Mouse (Mus musculus) adrenal gland (tissue): Measurements from ENCODE around the gene Mms19.

Experiments
- intact Hi-C: fragments of 180-260 bp; cut with DNase I; formaldehyde crosslinking; loops from one replicate; pipeline ENCODE4 v1.15.1; 2025

The Mms19 gene

DNA sequence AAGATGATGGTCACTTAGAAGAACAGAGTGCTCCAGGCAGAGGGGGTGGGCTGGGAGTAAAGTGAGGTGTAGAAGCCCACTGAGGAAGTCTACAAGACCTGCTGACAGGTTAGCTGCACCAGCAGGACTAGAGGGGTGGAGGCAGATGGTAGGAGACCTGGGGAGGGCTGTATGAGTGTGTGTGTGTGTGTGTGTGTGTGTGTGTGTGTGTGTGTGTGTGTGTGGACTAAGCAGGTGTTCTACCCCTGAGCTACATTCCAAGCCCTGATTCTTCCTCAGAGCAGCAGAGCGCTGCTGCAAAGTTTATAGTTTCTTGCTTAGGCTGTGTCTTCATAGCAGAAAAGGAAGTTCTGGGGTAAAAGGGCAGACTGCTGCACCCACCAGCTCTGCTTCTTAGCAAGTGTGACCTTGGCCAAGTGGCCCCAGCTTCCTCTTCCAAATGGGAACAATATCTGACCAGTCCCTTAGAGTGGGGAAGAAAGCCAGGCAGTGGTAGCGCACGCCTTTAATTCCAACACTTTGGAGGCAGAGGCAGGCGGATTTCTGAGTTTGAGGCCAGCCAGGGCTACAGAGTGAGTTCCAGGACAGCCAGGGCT lies 18.8 kb upstream of the Mms19 start:
- intact Hi-C loops = no loop called here

DNA sequence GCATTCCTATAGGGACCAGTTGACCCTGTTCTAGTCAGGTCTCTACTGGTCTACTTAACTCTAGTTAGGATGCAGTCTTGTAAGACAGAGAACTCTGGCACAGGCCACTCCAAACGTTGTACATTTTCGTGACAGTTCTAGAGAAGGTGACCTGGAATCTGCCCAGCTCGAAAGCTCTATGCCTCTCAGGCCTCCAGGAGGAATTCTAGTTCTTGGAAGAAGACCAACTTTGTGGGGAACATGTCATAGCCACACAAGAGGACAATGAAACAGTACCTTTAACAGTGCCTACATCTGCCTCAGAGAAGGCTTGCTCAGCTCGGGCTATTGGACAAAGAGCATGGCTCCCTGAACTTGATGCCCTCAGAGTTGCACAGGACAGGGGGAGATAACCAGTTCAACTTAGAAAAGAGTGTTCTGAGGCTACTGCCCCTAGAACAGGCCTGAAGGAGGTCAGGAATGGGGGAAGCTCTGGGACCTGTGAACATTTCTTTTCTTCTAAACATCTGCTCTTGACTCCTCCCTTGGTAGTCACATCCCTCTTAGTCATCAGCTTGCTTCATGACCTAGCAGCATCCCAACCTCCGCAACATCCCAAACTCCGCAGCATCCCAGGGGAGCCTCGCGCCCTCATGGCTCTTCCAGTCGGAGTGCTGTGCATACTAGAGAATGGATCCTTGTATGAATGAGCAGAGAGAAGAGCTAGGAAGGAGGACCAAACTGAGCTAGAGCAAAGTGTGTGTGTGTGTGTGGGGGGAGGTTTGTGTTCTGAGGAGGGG lies 18.0 kb upstream of the Mms19 start:
- intact Hi-C loops = no loop called here

DNA sequence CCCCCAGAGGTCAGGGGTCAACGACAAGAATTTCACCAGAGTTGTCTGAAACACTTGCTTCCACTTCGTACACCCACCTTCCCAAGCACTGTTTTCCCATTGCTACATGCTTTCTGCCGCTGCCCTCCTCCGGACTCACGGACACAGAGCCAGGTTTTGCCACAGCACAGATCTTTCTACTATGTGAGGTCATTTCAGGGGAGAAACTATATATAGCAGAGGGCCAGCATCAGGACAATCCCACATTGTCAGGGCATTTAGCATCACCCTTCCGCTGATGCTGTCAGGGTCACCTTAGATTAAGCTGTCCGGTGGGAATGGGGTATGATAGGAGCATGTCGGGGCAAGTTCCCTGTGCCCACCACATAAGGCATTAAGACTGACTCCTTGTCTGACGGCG lies 16.1 kb upstream of the Mms19 start:
- intact Hi-C loops = no loop called here

DNA sequence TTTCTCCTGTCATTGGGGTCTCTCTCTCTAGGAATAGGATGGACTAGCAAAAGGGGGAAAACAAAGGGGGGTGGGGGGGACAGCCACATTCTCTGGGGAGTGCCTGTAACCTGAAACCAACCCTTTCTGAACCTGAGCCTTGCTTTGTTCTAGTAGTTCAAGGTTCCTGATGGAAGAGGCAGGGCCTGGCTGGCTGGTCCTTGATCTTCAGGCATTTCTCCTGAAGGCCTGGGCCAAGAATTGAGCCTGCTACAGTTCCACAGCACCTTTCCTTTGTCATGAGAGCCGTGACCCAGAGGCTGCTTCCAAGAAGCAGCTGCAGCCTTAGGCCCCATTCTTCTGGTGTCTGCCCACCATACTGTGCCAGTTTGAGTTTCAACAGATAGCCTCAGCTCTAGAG lies 14.5 kb upstream of the Mms19 start:
- intact Hi-C loops = no loop called here

DNA sequence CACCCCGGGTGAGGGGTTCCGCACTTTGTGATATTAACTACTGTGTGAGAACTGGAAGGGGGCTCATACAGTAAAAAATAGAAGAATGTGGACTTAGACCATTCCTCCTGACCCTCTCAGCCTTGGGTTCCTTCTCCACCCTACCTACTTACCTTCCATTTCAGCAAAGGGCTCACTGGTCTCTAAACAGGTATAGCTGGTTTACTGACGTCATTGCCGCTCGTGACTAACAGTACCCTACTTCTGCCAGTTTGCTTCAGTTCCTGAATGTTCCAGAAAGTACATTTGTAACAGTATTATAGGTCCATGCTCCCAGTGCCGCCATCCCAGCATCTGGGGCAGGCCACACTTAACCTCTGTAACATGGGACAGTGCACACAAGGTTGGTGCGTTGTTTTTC lies 13.1 kb upstream of the Mms19 start:
- intact Hi-C loops = no loop called here

DNA sequence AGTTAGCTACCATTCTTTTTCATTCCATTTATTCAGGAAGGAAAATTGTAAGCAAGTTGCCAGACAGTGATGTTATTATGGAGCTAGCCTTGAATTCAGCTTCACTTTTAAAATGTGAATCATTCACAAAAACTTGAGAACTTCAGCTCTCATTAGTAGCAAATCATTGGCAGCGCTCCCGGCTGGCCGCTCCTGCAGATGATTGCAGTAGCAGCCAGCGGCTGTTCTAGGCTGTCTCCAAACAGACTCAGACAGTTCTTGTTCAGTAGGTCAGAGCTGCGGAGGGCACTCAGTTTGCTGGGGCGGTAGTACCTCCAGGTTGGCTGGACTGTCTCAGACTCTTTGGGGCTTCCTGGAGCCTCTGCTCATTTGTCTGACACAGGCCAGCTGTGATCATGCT lies 12.5 kb upstream of the Mms19 start:
- intact Hi-C loops = no loop called here

DNA sequence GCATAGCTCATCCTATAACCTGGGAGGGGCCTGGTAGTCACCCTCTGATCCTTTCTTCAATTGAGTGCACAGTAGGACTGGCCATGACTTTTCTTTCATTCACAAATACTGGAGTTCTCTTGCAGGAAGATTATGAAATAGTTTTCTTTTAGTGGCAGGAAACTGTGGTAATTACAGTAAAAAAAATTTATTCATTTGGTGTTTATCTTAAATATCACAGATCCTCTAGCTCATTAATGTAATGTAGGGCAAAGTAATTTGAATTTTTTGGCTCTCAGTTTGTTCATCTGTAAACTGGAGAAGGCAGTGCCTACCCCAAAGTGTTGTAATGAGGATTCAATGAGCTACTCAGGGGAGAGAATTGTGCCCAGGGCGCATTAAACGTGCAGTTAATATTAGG lies 12.0 kb upstream of the Mms19 start:
- intact Hi-C loops = no loop called here

DNA sequence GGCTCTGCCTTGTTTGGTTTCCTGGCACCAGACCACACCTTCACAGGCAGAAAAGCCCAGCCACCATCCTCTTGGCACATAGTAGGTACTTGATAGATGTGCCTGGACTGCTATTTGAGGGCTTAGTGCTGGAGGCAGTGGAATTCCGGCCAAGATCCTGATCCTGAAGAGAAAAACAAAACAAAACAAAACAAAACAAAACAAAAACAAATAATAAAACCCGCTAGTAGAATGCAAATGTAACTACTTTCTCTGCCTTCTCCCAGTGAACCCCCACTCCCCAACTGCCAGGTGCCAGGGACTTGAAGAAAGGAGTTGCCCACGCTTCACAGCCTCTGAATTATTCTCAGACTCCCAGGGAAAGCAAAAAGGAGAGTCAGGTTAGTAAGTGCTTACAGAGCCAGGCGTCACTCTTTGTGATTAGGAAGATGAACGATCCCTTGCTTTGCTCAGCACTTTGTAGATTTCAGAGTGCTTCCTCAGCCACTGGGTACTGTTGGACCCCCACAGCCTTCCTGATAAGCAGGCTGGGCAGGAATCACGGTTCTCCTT lies 11.0 kb upstream of the Mms19 start:
- intact Hi-C loops = no loop called here

DNA sequence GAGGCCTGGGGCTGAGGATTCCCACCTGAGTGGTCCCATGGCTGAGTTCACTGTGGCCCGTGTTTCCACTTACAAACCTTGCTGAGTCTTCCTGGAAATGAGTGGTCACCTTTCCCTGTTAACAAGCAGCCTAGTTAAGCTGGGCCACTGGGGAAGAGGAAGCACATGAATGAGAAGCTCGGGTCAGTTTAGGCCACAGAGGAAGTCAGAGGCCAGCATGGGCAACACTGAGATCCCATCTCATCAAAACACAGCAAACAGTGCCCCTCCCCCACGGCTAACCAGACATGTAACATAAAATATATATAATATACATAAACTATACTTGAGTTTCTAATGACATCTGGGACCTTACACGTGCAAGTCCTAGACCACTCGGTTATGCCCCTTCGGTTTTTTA lies 8.9 kb upstream of the Mms19 start:
- intact Hi-C loops = no loop called here

DNA sequence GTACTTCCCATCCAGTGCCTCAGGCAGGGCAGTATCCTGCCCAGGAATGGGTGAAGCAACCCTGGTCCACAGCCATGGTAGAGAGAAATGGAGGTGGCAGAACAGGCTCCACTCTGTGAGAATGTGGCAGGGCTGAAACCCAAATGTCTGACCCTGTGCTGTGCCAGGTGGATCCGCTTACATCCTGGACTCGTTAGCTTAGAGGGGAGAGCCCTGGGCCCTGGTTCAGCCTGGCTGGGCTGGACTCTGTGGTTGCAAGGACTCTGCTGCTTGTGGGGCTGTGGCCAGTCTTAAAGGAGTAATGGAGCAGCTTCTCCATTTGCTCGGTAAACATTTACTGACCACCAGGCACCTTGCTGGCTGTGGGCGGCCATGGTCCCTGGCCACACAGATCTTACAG lies 6.2 kb upstream of the Mms19 start:
- intact Hi-C loops = no loop called here

DNA sequence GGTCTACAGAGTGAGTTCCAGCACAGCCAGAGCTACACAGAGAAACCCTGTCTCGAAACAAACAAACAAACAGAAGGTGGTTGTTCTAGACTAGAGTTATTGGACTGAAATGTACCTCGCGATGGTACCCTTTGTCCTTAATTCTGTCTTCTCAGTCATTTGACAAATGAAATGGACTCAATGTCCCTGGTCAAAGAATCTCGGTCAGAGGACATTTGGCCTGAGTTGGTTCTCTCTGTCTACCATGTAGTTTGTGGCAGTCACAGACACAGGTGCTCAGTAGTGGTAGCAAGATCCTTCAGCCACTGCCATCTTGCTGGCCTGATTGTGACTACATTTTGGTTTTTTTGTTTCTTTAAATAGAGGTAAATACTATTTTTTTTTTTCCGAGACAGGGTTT lies 5.0 kb upstream of the Mms19 start:
- intact Hi-C loops = no loop called here

DNA sequence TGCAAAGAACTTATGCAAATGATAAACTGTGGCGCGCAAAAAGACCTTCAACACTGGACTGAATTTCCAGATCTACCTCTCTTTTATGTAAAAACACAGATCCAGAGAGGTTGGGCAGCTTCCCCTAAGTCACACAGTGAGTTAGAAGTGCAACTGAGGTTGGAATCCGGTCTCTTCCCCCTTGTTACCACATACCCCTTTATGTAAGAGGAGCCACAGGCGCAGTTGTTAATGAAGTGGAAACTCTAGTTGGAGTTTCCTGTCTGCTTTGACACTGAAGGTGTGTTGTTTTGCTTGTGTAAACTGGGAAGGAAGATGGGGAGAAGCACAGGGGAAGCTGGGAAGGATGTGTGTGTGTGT lies 1.8 kb upstream of the Mms19 start:
- intact Hi-C loops = no loop called here

DNA sequence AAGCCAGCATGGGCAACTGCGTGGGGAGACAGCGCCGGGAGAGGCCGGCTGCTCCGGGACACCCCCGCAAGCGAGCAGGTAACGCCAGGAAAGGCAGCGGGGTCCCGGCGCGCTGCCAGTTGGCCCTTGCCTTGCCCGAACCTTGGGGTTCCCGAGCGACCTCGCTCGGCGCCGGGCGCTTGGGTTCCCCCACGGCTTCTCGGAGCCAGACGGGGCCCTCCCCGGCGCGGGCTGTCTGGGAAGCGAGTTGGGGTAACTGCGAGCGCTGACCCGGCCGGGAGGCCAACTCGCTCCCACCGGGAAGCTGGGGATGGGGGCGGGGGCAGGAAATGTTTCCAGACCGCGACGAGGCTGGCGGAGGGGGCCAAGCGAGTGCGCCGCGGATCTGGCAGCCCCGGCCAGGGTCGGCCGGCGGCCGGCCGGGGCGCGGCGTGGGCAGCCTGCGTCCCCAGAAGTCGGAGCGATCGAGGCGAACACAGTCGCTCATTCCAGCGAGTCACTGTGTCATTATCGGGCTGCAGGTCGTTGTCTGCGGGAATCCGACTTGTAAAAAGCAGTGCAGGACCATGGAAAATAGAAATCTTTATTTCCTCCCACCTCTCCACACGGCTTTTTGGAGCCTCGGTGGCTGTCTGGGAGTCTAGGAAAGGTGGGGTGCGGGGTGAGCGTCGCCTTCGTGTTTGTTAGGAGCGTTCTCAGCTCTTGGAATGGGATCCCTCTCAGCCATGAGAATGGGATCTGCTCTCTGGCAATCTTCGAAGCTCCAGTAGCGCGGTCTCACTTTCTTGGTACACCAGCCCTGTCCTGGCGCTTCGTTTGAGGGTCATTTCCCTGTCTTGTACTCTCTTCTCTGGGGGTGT lies 1.2 kb upstream of the Mms19 start:
- intact Hi-C loops = loop anchor here (2.0 kb wide), 1 partner anchor 45 kb away; no protein-coding TSS in a partner anchor

DNA sequence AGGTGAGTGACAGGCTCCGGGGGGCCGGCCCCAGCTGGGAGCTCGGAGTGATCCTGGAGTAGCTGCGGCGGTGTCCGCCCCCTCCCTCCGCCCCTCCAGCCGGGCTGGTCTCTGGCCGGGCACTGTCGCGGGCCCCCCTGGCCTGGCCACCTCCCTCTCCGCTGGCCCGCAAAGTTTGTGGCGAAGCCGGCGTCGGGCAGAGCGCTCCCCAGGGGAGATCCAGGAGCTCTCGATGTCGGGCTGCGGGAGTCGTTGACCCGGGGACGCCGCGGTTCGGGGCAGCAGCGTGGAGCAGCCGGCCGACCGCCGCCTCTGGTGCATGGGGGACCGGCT lies 604 bp upstream of the Mms19 start, which contains the start of gene Ubtd1:
TSS of gene Ubtd1 (plus strand) at position 169 of the 333 bp plus-strand sequence.
- intact Hi-C loops = loop anchor here (2.0 kb wide), 1 partner anchor 45 kb away; no protein-coding TSS in a partner anchor

DNA sequence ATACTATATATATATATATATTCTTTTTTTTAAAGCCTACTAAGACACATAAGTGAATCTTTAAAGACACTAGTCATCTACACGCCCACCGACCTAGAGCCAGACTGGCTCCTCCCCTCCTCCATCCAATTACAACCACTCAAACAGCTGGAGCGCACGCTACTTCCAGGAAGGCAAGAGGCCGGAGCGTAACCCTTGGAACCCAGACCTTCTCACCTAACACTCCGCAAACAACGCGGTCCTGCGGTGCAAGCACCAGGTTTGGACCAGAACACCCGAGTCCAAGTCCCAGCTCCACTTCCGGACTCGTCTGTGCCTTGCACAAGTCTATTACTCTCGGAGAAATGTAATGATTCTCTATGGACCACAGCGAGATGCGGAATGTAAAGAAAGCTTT lies 537 bp downstream of the Mms19 start:
- intact Hi-C loops = loop anchor here (2.0 kb wide), 1 partner anchor 46 kb away; no protein-coding TSS in a partner anchor

DNA sequence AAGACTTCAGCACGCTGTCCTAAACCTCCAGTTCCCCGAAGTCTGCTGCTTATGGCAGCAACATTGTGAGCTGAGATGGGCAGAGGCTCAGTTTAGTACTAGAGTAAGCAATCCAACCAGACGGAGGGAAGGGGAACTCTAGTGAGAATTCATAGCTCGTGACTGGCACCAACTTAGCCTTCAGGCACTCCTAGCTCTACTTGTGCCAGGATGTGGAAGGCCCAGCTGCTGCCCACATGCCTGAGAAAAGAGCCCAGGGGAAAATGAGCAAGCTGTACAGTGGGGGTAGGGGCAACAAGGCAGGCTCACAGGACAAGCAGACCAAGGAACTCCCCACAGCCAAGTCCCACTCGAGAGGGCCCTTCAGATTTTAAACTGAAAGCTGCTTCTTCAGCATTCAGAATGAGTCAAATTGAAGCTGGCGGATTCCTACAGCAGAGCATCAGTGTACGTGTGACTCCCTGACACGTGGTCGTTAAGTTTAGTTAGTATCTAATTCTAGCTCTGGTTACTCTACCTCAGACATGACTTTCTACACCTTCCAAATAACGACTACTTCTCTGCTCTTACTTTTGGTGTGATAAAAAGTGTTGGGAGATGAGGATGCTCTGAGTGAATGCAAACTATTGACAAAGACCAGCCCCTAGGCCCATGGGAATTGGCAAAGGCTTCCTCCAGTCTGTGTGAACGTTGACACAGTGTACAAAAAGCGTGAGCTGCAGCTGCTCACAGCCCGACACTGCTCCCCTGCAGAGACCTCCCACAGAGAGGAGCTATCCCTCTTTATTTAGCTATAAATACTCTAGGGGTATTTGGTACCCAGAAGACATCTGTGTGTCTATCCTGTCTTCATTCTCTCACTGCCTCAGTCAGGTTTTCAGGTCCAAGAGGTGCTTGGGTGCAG lies 6.8 kb downstream of the Mms19 start:
- intact Hi-C loops = no loop called here

DNA sequence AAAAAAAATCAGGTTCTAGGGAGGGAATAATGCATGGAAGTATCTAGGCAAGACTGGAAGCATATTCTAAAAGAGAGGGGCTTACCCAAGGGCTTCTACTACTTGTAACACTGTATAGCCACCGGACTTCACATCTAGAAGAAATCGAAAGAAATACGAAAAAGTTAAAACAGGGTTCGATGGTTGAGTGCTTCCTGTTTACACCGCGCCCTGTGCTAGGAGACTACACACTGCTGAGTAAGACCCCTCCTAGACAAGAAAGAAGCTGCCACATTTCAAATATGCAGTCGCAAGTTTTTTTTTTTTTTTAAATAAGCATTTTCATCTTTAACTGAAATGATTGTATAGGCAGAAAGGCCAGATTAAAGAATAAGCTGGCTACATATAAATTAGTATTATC lies 11.3 kb downstream of the Mms19 start:
- intact Hi-C loops = no loop called here

DNA sequence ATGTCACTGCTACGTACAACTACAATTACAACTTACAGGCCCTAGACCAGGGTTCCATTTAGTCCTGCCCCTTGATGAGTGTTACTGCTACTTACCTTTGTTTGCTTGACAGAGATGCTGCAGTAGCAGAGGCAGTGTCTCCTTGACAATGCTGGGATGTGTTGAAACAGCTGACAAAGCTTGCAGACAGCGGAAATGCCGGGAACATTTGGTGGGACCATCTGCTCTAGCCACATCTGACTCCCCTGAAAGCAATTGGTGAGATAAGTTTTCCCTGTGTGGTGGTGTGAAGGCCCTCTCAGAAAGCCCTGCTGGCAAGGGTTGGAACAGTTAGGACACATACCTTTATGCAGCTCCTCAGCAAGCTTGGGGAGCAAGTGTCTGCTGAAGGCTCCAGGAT lies 27.4 kb downstream of the Mms19 start:
- intact Hi-C loops = no loop called here

DNA sequence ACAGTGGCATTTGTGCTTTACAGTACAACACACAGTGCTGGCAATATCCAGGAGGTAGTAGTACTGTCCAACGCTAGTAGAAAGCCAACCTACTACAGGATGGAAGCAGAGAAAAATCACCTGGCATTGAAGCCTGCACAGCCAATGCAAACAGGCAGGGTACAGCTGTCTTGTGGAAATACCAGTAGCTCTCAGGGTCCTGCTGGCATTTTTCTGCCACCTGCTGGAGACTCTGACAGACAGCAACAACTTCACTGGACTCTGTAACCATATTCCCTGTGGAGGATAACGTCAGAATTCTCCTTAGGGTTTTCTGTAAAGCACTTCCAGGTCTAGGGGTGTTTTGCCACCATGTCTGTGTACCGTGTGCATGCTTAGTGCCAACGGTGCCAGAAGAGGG lies 28.7 kb downstream of the Mms19 start:
- intact Hi-C loops = no loop called here

DNA sequence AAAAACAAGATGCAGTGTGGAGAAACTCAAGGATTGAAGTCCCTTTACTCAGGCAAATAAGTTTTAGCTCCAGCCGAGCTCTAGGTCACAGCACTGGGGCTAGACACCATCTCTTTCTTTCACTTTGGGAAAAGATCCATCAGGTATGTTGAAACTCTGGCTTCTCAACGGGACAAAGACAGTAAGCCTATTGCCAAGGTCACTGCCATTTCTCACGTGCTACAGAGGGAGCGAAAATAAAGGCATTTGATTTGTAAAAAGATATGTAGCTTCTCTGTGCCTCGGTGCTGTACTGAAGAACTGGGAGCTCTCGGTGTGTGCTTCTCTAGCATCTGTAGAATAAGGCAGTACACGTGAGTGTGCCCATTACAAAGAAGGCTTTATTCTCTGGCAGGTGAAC lies 37.1 kb downstream of the Mms19 start:
- intact Hi-C loops = no loop called here

DNA sequence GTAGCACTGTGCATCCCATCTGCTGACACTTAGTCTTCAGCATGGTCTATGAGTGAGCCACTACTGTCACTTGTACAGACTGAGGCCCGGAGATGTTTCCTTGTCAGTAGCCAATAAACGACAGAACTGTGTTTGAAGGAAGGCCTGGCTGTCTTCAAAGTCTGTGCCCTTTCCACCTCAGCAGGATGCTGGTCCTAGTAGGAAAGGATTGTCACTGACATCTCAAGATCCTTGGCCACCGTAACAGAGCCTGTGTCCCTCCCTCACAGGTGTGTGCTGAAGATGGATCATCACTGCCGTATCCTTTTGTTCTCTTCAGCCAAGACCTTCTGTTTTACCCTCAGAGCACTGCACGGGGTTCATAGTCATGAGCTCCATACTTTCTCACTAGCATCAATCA lies 42.4 kb downstream of the Mms19 start:
- intact Hi-C loops = no loop called here
